Mouse (Mus musculus): Measurements from ENCODE around the gene Rnf144b.

GRCm38 (mm10) chr13:47153206-47153605 lies 30.8 kb downstream of the Rnf144b start:
- TF ChIP-seq POLR2A (IDR thresholded peaks at IDR 0.05; ENCODE audit: insufficient read length, low read depth) (no peak), MYOG (IDR thresholded peaks at IDR 0.05; ENCODE audit: control insufficient read depth in 1 of 3, insufficient read depth in 1 of 3, insufficient read length in 2 of 3, low read depth in 2 of 3) (no peak), USF1 (IDR thresholded peaks at IDR 0.05; ENCODE audit: low read depth) (no peak), CEBPB (IDR thresholded peaks at IDR 0.05; ENCODE audit: insufficient read depth, poor library complexity, severe bottlenecking) (no peak), MYOD1 (IDR thresholded peaks at IDR 0.05; ENCODE audit: control insufficient read depth in 1 of 3, insufficient read length in 2 of 3, low read depth in 2 of 3) (no peak), MAX (IDR thresholded peaks at IDR 0.05; ENCODE audit: low read depth) (no peak), REST (IDR thresholded peaks at IDR 0.05; ENCODE audit: insufficient read depth, insufficient read length) (no peak), SRF (IDR thresholded peaks at IDR 0.05; ENCODE audit: control insufficient read depth, insufficient read length, low read depth) (no peak), POLR2AphosphoS2 (IDR thresholded peaks at IDR 0.05; ENCODE audit: insufficient read length, low read depth) (no peak), E2F4 (IDR thresholded peaks at IDR 0.05; ENCODE audit: insufficient read depth) (no peak)
